Mouse (Mus musculus): Measurements from ENCODE around the gene Anks1b. TPM values are rescaled to one million over a fixed set of nuclear protein-coding genes. Genes with fewer than 3 reads are reported as not detected.

The Anks1b gene
- polyA plus RNA-seq, 1 experiment from 2014 or later = 0.36 TPM

GRCm38 (mm10) chr10:90306156-90306555, 432.8 kb downstream of the Anks1b start:
- Histone ChIP-seq H3K4me3 (ENCODE audit: low read depth, low read length) (no peak overlapping the region), H3K36me3 (ENCODE audit: control insufficient read depth, insufficient read depth, low read length) (no peaks in the 10 kb centered on the region), H3K4me1 (ENCODE audit: control insufficient read depth, insufficient read depth, low read length) (no peaks in the 10 kb centered on the region), H3K4me2 (ENCODE audit: low read depth, severe bottlenecking) (no peak overlapping the region), H3K27ac (replicated peaks; ENCODE audit: low read depth, low read length) (no peak overlapping the region), H3K9me3 (ENCODE audit: control insufficient read depth, low read length) (no peaks in the 10 kb centered on the region), H3K27me3 (ENCODE audit: control insufficient read depth, insufficient read depth, low read length) (no peaks in the 10 kb centered on the region), H3K9ac (ENCODE audit: low read length) (no peak overlapping the region)
- ATAC-seq (ENCODE audit: insufficient number of reproducible peaks, low FRiP score, low TSS enrichment, low read depth) = no peak
- peak; percentile 49 for DNase-seq (ENCODE audit: low spot score)

- H3K4me2 ChIP-seq (ENCODE audit: low read depth, severe bottlenecking) = no peak overlapping the region
- no peak overlapping the region for H3K27ac ChIP-seq (replicated peaks; ENCODE audit: low read depth, low read length)
- H3K9ac ChIP-seq (ENCODE audit: low read length) = no peak overlapping the region
- H3K4me3 ChIP-seq (ENCODE audit: low read depth, low read length) = no peak overlapping the region
- no peaks in the 10 kb centered on the region for H3K9me3 ChIP-seq (ENCODE audit: control insufficient read depth, low read length)
- H3K27me3 ChIP-seq (ENCODE audit: control insufficient read depth, insufficient read depth, low read length) = no peaks in the 10 kb centered on the region
- WGBS = 70% methylated on average over 5 of the region's 5 CpGs
- H3K36me3 ChIP-seq (ENCODE audit: control insufficient read depth, insufficient read depth, low read length) = no peaks in the 10 kb centered on the region
- H3K4me1 ChIP-seq (ENCODE audit: control insufficient read depth, insufficient read depth, low read length) = no peaks in the 10 kb centered on the region
- ATAC-seq (ENCODE audit: insufficient number of reproducible peaks, low FRiP score, low TSS enrichment, low read depth) (no peak), DNase-seq (ENCODE audit: low spot score) (no peak)
Observed at GRCm38 (mm10) chr10:90307931-90308555, 434.7 kb downstream of the Anks1b start.

GRCm38 (mm10) chr10:90329781-90330180, 456.5 kb downstream of the Anks1b start:
- no peak for DNase-seq (ENCODE audit: low spot score)
- Histone ChIP-seq H3K27me3 (ENCODE audit: control insufficient read depth, insufficient read depth, low read length) (no peaks in the 10 kb centered on the region), H3K9ac (ENCODE audit: low read length) (no peak overlapping the region), H3K27ac (replicated peaks; ENCODE audit: low read depth, low read length) (no peak overlapping the region), H3K9me3 (ENCODE audit: control insufficient read depth, low read length) (no peaks in the 10 kb centered on the region), H3K36me3 (ENCODE audit: control insufficient read depth, insufficient read depth, low read length) (no peaks in the 10 kb centered on the region), H3K4me3 (ENCODE audit: low read depth, low read length) (no peak overlapping the region), H3K4me1 (ENCODE audit: control insufficient read depth, insufficient read depth, low read length) (no peaks in the 10 kb centered on the region), H3K4me2 (ENCODE audit: low read depth, severe bottlenecking) (no peak overlapping the region)
- ATAC-seq (ENCODE audit: insufficient number of reproducible peaks, low FRiP score, low TSS enrichment, low read depth) = no peak
- 85% methylated on average over 4 of the region's 4 CpGs for WGBS

GRCm38 (mm10) chr10:90345394-90345793, 472.1 kb downstream of the Anks1b start:
- H3K27ac ChIP-seq (replicated peaks; ENCODE audit: low read depth, low read length) = no peak overlapping the region
- H3K36me3 ChIP-seq (ENCODE audit: control insufficient read depth, insufficient read depth, low read length) = no peaks in the 10 kb centered on the region
- H3K27me3 ChIP-seq (ENCODE audit: control insufficient read depth, insufficient read depth, low read length) = no peaks in the 10 kb centered on the region
- no peak overlapping the region for H3K4me2 ChIP-seq (ENCODE audit: low read depth, severe bottlenecking)
- WGBS = 73% methylated on average over 1 of the region's 1 CpGs
- H3K4me1 ChIP-seq (ENCODE audit: control insufficient read depth, insufficient read depth, low read length) = no peaks in the 10 kb centered on the region
- H3K9me3 ChIP-seq (ENCODE audit: control insufficient read depth, low read length) = no peaks in the 10 kb centered on the region
- H3K9ac ChIP-seq (ENCODE audit: low read length) = no peak overlapping the region
- ATAC-seq (ENCODE audit: insufficient number of reproducible peaks, low FRiP score, low TSS enrichment, low read depth) = no peak
- DNase-seq (ENCODE audit: low spot score) = no peak
- H3K4me3 ChIP-seq (ENCODE audit: low read depth, low read length) = no peak overlapping the region

- Histone ChIP-seq H3K9ac (ENCODE audit: low read length) (no peak overlapping the region), H3K4me2 (ENCODE audit: low read depth, severe bottlenecking) (no peak overlapping the region), H3K27ac (replicated peaks; ENCODE audit: low read depth, low read length) (no peak overlapping the region), H3K4me1 (ENCODE audit: control insufficient read depth, insufficient read depth, low read length) (no peaks in the 10 kb centered on the region), H3K36me3 (ENCODE audit: control insufficient read depth, insufficient read depth, low read length) (no peaks in the 10 kb centered on the region), H3K9me3 (ENCODE audit: control insufficient read depth, low read length) (no peaks in the 10 kb centered on the region), H3K27me3 (ENCODE audit: control insufficient read depth, insufficient read depth, low read length) (no peaks in the 10 kb centered on the region), H3K4me3 (ENCODE audit: low read depth, low read length) (no peak overlapping the region)
- no peak for DNase-seq (ENCODE audit: low spot score)
- no peak for ATAC-seq (ENCODE audit: insufficient number of reproducible peaks, low FRiP score, low TSS enrichment, low read depth)
- WGBS = no CpG with 5 or more reads among the region's 1 CpGs
Observed at GRCm38 (mm10) chr10:90356258-90356657, 482.9 kb downstream of the Anks1b start.

- WGBS = 88% methylated on average over 1 of the region's 1 CpGs
- no peak overlapping the region for H3K9ac ChIP-seq (ENCODE audit: low read length)
- no peak overlapping the region for H3K4me3 ChIP-seq (ENCODE audit: low read depth, low read length)
- no peaks in the 10 kb centered on the region for H3K36me3 ChIP-seq (ENCODE audit: control insufficient read depth, insufficient read depth, low read length)
- no peak overlapping the region for H3K4me2 ChIP-seq (ENCODE audit: low read depth, severe bottlenecking)
- no peaks in the 10 kb centered on the region for H3K27me3 ChIP-seq (ENCODE audit: control insufficient read depth, insufficient read depth, low read length)
- H3K9me3 ChIP-seq (ENCODE audit: control insufficient read depth, low read length) = no peaks in the 10 kb centered on the region
- DNase-seq (ENCODE audit: low spot score) (no peak), ATAC-seq (ENCODE audit: insufficient number of reproducible peaks, low FRiP score, low TSS enrichment, low read depth) (no peak)
- H3K27ac ChIP-seq (replicated peaks; ENCODE audit: low read depth, low read length) = no peak overlapping the region
- H3K4me1 ChIP-seq (ENCODE audit: control insufficient read depth, insufficient read depth, low read length) = no peaks in the 10 kb centered on the region
Observed at GRCm38 (mm10) chr10:90357169-90357907, 484.0 kb downstream of the Anks1b start.

- H3K4me1 ChIP-seq (ENCODE audit: control insufficient read depth, insufficient read depth, low read length) = no peaks in the 10 kb centered on the region
- no peak overlapping the region for H3K4me2 ChIP-seq (ENCODE audit: low read depth, severe bottlenecking)
- no peaks in the 10 kb centered on the region for H3K36me3 ChIP-seq (ENCODE audit: control insufficient read depth, insufficient read depth, low read length)
- no peak overlapping the region for H3K27ac ChIP-seq (replicated peaks; ENCODE audit: low read depth, low read length)
- H3K4me3 ChIP-seq (ENCODE audit: low read depth, low read length) = no peak overlapping the region
- no peak for DNase-seq (ENCODE audit: low spot score)
- WGBS = 89% methylated on average over 7 of the region's 7 CpGs
- no peaks in the 10 kb centered on the region for H3K9me3 ChIP-seq (ENCODE audit: control insufficient read depth, low read length)
- no peak for ATAC-seq (ENCODE audit: insufficient number of reproducible peaks, low FRiP score, low TSS enrichment, low read depth)
- no peak overlapping the region for H3K9ac ChIP-seq (ENCODE audit: low read length)
- no peaks in the 10 kb centered on the region for H3K27me3 ChIP-seq (ENCODE audit: control insufficient read depth, insufficient read depth, low read length)
Observed at GRCm38 (mm10) chr10:90369015-90369414, 495.7 kb downstream of the Anks1b start.

- no peak overlapping the region for H3K4me3 ChIP-seq (ENCODE audit: low read depth, low read length)
- no peaks in the 10 kb centered on the region for H3K36me3 ChIP-seq (ENCODE audit: control insufficient read depth, insufficient read depth, low read length)
- H3K27me3 ChIP-seq (ENCODE audit: control insufficient read depth, insufficient read depth, low read length) = no peaks in the 10 kb centered on the region
- no peaks in the 10 kb centered on the region for H3K9me3 ChIP-seq (ENCODE audit: control insufficient read depth, low read length)
- no peaks in the 10 kb centered on the region for H3K4me1 ChIP-seq (ENCODE audit: control insufficient read depth, insufficient read depth, low read length)
- no peak overlapping the region for H3K27ac ChIP-seq (replicated peaks; ENCODE audit: low read depth, low read length)
- no peak for DNase-seq (ENCODE audit: low spot score)
- 87% methylated on average over 3 of the region's 3 CpGs for WGBS
- H3K9ac ChIP-seq (ENCODE audit: low read length) = no peak overlapping the region
- ATAC-seq (ENCODE audit: insufficient number of reproducible peaks, low FRiP score, low TSS enrichment, low read depth) = no peak
- H3K4me2 ChIP-seq (ENCODE audit: low read depth, severe bottlenecking) = no peak overlapping the region
Observed at GRCm38 (mm10) chr10:90370751-90371150, 497.4 kb downstream of the Anks1b start.
